Mouse (Mus musculus) ES-E14 (cell line): ENCODE measurements at regions not wholly inside any gene's neighbourhood (a gene's known extent, or its start where the extent isn't known, plus 50 kb on each side); places are given as distances from the start of the nearest gene placed in this dataset.

Experiments
- DNase-seq: peaks from one replicate; pipeline ENCODE4 v3.0.0-alpha.2; 2013; ENCODE audit warnings: low read depth, low spot score
- H3K27ac ChIP-seq: 2 replicates; pipeline ENCODE4 v1.5.1; 2012; ENCODE audit warnings: low read depth, mild to moderate bottlenecking, low read length, moderate library complexity, mixed read lengths; ENCODE audit not compliant: poor library complexity, insufficient read depth, severe bottlenecking
- H3K36me3 ChIP-seq: 2 replicates; pipeline ENCODE4 v1.6.1; 2012; ENCODE audit warnings: mild to moderate bottlenecking, low read length, moderate library complexity, mixed read lengths; ENCODE audit not compliant: control insufficient read depth, poor library complexity, insufficient read depth, severe bottlenecking
- H3K4me1 ChIP-seq, 2 experiments: fragments of 150-350 bp in 1 of 2; sonication (generic) in 1 of 2; 2 replicates each; pipeline ENCODE4 v1.6.1; 2012; ENCODE audit warnings: low read length in 2 of 2, mild to moderate bottlenecking in 1 of 2, mixed read lengths in 1 of 2; ENCODE audit not compliant: control insufficient read depth in 2 of 2, insufficient read depth in 2 of 2, poor library complexity in 1 of 2
- H3K4me3 ChIP-seq, 2 experiments: fragments of 150-350 bp in 1 of 2; sonication (generic) in 1 of 2; 2 replicates each; pipeline ENCODE4 v1.5.1; 2012; ENCODE audit warnings: low read length in 2 of 2, low read depth in 1 of 2, mild to moderate bottlenecking in 1 of 2, mixed read lengths in 1 of 2; ENCODE audit not compliant: insufficient read depth in 1 of 2, poor library complexity in 1 of 2, severe bottlenecking in 1 of 2
- H3K9ac ChIP-seq: 2 replicates; pipeline ENCODE4 v1.6.1; 2012; ENCODE audit warnings: low read depth, mild to moderate bottlenecking, low read length, mixed read lengths; ENCODE audit not compliant: poor library complexity, insufficient read depth, severe bottlenecking
- H3K9me3 ChIP-seq: fragments of 150-350 bp; sonication (generic); 2 replicates; pipeline ENCODE4 v1.6.1; 2012; ENCODE audit warnings: low read depth, mild to moderate bottlenecking, low read length; ENCODE audit not compliant: control insufficient read depth, insufficient read depth
- CHD2 ChIP-seq: IDR thresholded peaks from 2 replicates; pipeline ENCODE4 v1.6.1; 2014; ENCODE audit warnings: mild to moderate bottlenecking, low read depth, low read length, inconsistent platforms
- HCFC1 ChIP-seq: IDR thresholded peaks from 2 replicates; pipeline ENCODE4 v1.6.1; 2012; ENCODE audit warnings: low read length, inconsistent platforms, borderline replicate concordance; ENCODE audit not compliant: insufficient read depth
- MAFK ChIP-seq: IDR thresholded peaks from 2 replicates; pipeline ENCODE4 v1.6.1; 2014; ENCODE audit warnings: mild to moderate bottlenecking, low read depth, low read length, inconsistent platforms; ENCODE audit not compliant: insufficient read depth
- ZC3H11A ChIP-seq: IDR thresholded peaks from 2 replicates; pipeline ENCODE4 v1.6.1; 2012; ENCODE audit warnings: low read depth, mild to moderate bottlenecking, inconsistent platforms, low read length, borderline replicate concordance
- ZNF384 ChIP-seq: IDR thresholded peaks from 2 replicates; pipeline ENCODE4 v1.6.1; 2012; ENCODE audit warnings: low read depth, low read length, inconsistent platforms
- in situ Hi-C, 2 experiments: fragments of 600-800 bp; cut with MboI; formaldehyde crosslinking; loops; one replicate each; pipeline ENCODE4 v1.15.1; 2025; ENCODE audit warnings: low sequenced_read_pairs in 2 of 2, inconsistent platforms in 1 of 2; ENCODE audit not compliant: unreplicated experiment in 2 of 2

- Histone ChIP-seq H3K9me3 (no peaks in the 10 kb centered on the region), H3K36me3 (no peaks in the 10 kb centered on the region), H3K9ac (no peak overlapping the region), H3K4me1 (no peaks in the 10 kb centered on the region), H3K27ac (no peak overlapping the region), H3K4me3 (no peak overlapping the region)
- no peak for DNase-seq
- in situ Hi-C loops = no loop called here
- TF ChIP-seq HCFC1 (no peak), ZNF384 (no peak), ZC3H11A (no peak), MAFK (no peak), CHD2 (no peak)
Observed at GRCm38 (mm10) chr14:72227441-72227840, 264.2 kb downstream of the Gm9195 start.

- Histone ChIP-seq H3K4me1 (no peaks in the 10 kb centered on the region), H3K36me3 (no peaks in the 10 kb centered on the region), H3K4me3 (no peak overlapping the region), H3K9me3 (no peaks in the 10 kb centered on the region), H3K9ac (no peak overlapping the region), H3K27ac (no peak overlapping the region)
- no peak for DNase-seq
- in situ Hi-C loops = no loop called here
- TF ChIP-seq HCFC1 (no peak), ZC3H11A (no peak), CHD2 (no peak)
Observed at GRCm38 (mm10) chr14:72226946-72227345, 264.7 kb downstream of the Gm9195 start.

GRCm38 (mm10) chr14:72222836-72223235 is 268.8 kb downstream of the Gm9195 start:
- H3K27ac ChIP-seq = no peak overlapping the region
- in situ Hi-C loops = no loop called here
- DNase-seq = no peak
- H3K4me3 ChIP-seq = no peak overlapping the region
- no peaks in the 10 kb centered on the region for H3K4me1 ChIP-seq
- H3K9me3 ChIP-seq = no peaks in the 10 kb centered on the region
- TF ChIP-seq ZC3H11A (no peak), ZNF384 (no peak), MAFK (no peak), HCFC1 (no peak), CHD2 (no peak)
- H3K9ac ChIP-seq = no peak overlapping the region
- H3K36me3 ChIP-seq = no peaks in the 10 kb centered on the region

- in situ Hi-C loops = no loop called here
- TF ChIP-seq ZC3H11A (no peak), ZNF384 (no peak), MAFK (no peak), CHD2 (no peak), HCFC1 (no peak)
- Histone ChIP-seq H3K9ac (no peak overlapping the region), H3K4me3 (no peak overlapping the region), H3K27ac (no peak overlapping the region), H3K36me3 (no peaks in the 10 kb centered on the region), H3K9me3 (no peaks in the 10 kb centered on the region), H3K4me1 (no peaks in the 10 kb centered on the region)
- no peak for DNase-seq
Observed at GRCm38 (mm10) chr14:72219523-72219922, 272.1 kb downstream of the Gm9195 start.

GRCm38 (mm10) chr14:72200307-72200706 is 291.3 kb downstream of the Gm9195 start:
- Histone ChIP-seq H3K36me3 (no peaks in the 10 kb centered on the region), H3K4me3 (no peak overlapping the region), H3K9me3 (no peaks in the 10 kb centered on the region), H3K27ac (no peak overlapping the region), H3K4me1 (no peaks in the 10 kb centered on the region), H3K9ac (no peak overlapping the region)
- no peak for DNase-seq
- no peak for TF ChIP-seq ZNF384
- no peak for TF ChIP-seq CHD2
- no peak for TF ChIP-seq ZC3H11A
- TF ChIP-seq MAFK = no peak
- TF ChIP-seq HCFC1 = no peak
- in situ Hi-C loops = no loop called here
